Mouse (Mus musculus) macrophage (primary cell): Measurements from ENCODE around the gene Il18bp. TPM values are rescaled to one million over a fixed set of nuclear protein-coding genes. Genes with fewer than 3 reads are reported as not detected.
"Not testable (repeated sequence)": the region's sequence is repeated elsewhere in the genome, so short reads cannot be mapped to it uniquely, and the experiment has no call there.

Experiments
- H3K27ac ChIP-seq: fragments of 350-480 bp; formaldehyde crosslinking; 2 replicates; pipeline ENCODE4 v1.9.0; 2021
- H3K36me3 ChIP-seq: fragments of 350-480 bp; formaldehyde crosslinking; 2 replicates; pipeline ENCODE4 v1.9.0; 2021; ENCODE audit errors: inconsistent target
- H3K4me3 ChIP-seq: fragments of 350-480 bp; formaldehyde crosslinking; 2 replicates; pipeline ENCODE4 v1.9.0; 2021; ENCODE audit errors: inconsistent target
- H3K79me2 ChIP-seq: fragments of 350-480 bp; formaldehyde crosslinking; 2 replicates; pipeline ENCODE4 v1.9.0; 2021; ENCODE audit errors: inconsistent target
- WGBS: methylation state at CpG from one replicate; pipeline ENCODE4 v1.1.7; 2026; ENCODE audit warnings: inconsistent platforms; ENCODE audit not compliant: missing documents; 5-methylcytosine and 5-hydroxymethylcytosine counted together
- polyA plus RNA-seq: library from polyadenylated mRNA; stranded (reverse); fragments of 250-400 nt; gene quantifications from 3 replicates; pipeline ENCODE4 v1.2.4, GENCODE M21; 2018; ENCODE audit warnings: inconsistent platforms
- total RNA-seq, 78 experiments: library from RNA; depleted of rRNA; stranded (reverse); fragments of 250-400 nt; gene quantifications; 1 replicate in 9 of 78; 2 replicates in 24 of 78; 3 replicates in 43 of 78; 4 replicates in 2 of 78; pipeline ENCODE4 v1.2.4; 2018; ENCODE audit warnings: inconsistent platforms in 56 of 78

The Il18bp gene
- total RNA-seq (2018; cell fraction: chromatin; rRNA removed), result 100 to 1,000 TPM in 14 of 26 experiments, 10 to 100 TPM in 12; 30.6 to 291 (median 103) TPM
- total RNA-seq (2018; cell fraction: cytosol; rRNA removed), result 100 to 1,000 TPM in 13 of 26 experiments, 10 to 100 TPM in 13; 46.8 to 451 (median 169) TPM
- 100 to 1,000 TPM in 14 of 26 experiments, 10 to 100 TPM in 12; 47.1 to 360 (median 164) TPM for total RNA-seq (2018; cell fraction: nucleus; rRNA removed)
- polyA plus RNA-seq, result 56.7 to 120 TPM (median 96.3 TPM) in 3 replicates

DNA sequence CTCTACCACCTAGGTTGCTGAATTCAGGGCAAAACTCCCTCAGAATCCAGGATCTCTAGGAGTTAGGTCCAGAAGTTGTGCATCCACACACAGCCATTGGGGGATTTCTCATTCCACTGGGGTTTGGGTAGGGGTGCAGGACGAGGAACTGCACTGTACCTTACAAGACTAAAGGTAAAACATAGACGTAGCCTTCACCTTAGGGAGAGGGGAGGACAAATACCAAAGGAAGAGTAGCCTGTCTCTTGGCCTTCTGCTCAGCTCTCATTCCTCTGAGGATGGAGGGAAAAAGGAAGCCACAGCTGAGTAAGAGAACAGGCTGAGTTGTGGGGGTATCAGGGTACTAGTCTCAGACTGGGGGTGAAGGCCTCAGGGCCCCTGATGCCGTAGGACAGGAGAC, at the start of gene Il18bp:
Gene Il18bp (minus strand): TSS at position 101 of the 400 bp plus-strand sequence.
- Histone ChIP-seq H3K4me3 (peak within 1 kb of the TSS; percentile 24), H3K36me3 (peaks cover 26% of the 10 kb centered on the region), H3K79me2 (peaks cover 22% of the 10 kb centered on the region; the same call in 1 of the 2 replicates), H3K27ac (peak within 1 kb of the TSS; percentile 73)
- WGBS, result 100% methylated on average over 1 of the region's 3 CpGs

DNA sequence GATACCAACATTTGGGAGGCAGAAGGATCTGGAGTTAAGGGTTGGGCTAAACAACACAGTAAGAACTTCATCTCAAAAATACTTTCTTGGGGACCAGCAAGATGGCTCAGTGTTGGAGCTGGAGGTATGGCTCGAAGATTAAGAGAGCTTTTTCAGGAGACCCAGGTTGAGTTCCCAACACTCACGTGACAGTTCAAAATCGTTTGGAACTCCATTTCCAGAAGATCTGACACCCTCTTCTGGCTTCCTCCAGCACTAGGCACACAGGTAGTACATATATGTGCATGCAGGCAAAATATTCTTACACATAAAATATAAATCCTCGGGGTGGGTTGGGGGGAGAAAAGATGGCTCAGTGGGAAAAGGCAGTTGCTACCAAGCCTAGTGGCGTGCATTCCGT, 47.9 kb upstream of the Il18bp start:
- Histone ChIP-seq H3K27ac (peak overlapping the region; percentile 78; the same call in 1 of the 2 replicates), H3K4me3 (peak overlapping the region; percentile 86), H3K79me2 (peaks cover 46% of the 10 kb centered on the region), H3K36me3 (no peaks in the 10 kb centered on the region)
- 71% methylated on average over 6 of the region's 6 CpGs for WGBS

- 2% methylated on average over 56 of the region's 56 CpGs for WGBS
- peaks cover 57% of the 10 kb centered on the region for H3K79me2 ChIP-seq
- no peaks in the 10 kb centered on the region for H3K36me3 ChIP-seq
- peak within 1 kb of the TSS; percentile 78 for H3K27ac ChIP-seq
- peak within 1 kb of the TSS; percentile 86 for H3K4me3 ChIP-seq
Measured at GRCm38 (mm10) chr7:102065046-102065891, 46.8 kb upstream of the Il18bp start, which contains the start of the genes Rnf121, Xndc1 and Xntrpc. Gene Rnf121 (minus strand): TSS chr7:102065469. Gene Xndc1 (plus strand): TSS chr7:102065511. Gene Xntrpc (plus strand): TSS chr7:102065713.

- 4% methylated on average over 9 of the region's 9 CpGs for WGBS
- Histone ChIP-seq H3K27ac (peak overlapping the region; percentile 78), H3K79me2 (peaks cover 63% of the 10 kb centered on the region), H3K36me3 (0 out of 2 replicates have a peak, but pooled peaks cover 1% of the 10 kb centered on the region), H3K4me3 (peak overlapping the region; percentile 86)
Measured at GRCm38 (mm10) chr7:102064655-102065045, 46.2 kb upstream of the Il18bp start.

DNA sequence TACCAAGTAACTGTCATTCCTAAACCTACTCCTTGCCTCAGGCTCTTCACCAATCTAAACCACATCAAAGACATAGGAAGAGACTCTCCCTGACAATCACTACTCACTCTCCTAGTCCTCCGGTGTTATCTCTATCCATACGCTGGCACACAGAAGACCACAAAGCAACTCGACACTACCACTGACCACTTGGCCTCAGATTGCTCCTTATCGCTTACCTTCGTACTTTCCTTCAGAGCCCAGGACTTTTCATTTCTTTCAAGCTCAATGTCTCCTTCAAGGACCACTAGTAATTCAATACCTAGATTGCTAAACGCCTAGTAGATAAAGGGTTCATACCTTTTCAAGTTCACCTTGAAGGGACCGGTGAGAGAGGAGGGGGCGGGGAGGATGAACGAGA, 45.4 kb upstream of the Il18bp start:
- H3K36me3 ChIP-seq, result 0 out of 2 replicates have a peak, but pooled peaks cover 7% of the 10 kb centered on the region
- WGBS, result 85% methylated on average over 9 of the region's 9 CpGs
- H3K27ac ChIP-seq, result no peak overlapping the region
- peaks cover 71% of the 10 kb centered on the region for H3K79me2 ChIP-seq
- H3K4me3 ChIP-seq, result no peak overlapping the region; the same call in 1 of the 2 replicates

- Histone ChIP-seq H3K27ac (no peak overlapping the region), H3K4me3 (no peak overlapping the region), H3K36me3 (0 out of 2 replicates have a peak, but pooled peaks cover 7% of the 10 kb centered on the region), H3K79me2 (peaks cover 77% of the 10 kb centered on the region)
- 90% methylated on average over 1 of the region's 1 CpGs for WGBS
Measured at GRCm38 (mm10) chr7:102062203-102062602, 43.7 kb upstream of the Il18bp start.

DNA sequence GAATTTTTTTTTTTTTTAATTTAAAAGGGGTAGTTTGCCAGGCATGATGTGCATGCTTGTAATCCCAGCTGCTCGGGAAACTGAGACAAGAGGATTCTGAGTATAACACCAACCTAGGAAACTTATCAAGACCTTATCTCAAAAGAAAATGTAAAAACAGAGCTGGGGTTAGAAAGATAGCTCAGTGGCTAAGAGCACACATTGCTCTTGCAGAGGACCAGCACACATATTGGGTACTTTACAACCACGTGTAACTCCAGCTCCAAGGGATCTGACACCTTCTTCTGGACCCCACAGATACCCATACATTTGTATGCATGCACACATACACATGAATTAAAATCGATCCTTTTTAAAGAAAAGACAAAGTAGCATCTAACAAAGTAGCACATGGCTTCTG, 42.9 kb upstream of the Il18bp start:
- H3K27ac ChIP-seq, result no peak overlapping the region
- H3K4me3 ChIP-seq, result no peak overlapping the region
- WGBS, result 97% methylated on average over 3 of the region's 3 CpGs
- peaks cover 70% of the 10 kb centered on the region for H3K79me2 ChIP-seq
- H3K36me3 ChIP-seq, result 0 out of 2 replicates have a peak, but pooled peaks cover 7% of the 10 kb centered on the region

- H3K4me3 ChIP-seq, H3K27ac ChIP-seq, H3K36me3 ChIP-seq: not testable (repeated sequence)
- H3K79me2 ChIP-seq, result peaks cover 48% of the 10 kb centered on the region; the same call in 1 of the 2 replicates
Measured at GRCm38 (mm10) chr7:102048524-102048923, 30.0 kb upstream of the Il18bp start.

- Histone ChIP-seq H3K36me3 (peaks cover 23% of the 10 kb centered on the region), H3K27ac (no peak overlapping the region), H3K79me2 (peaks cover 31% of the 10 kb centered on the region; the same call in 1 of the 2 replicates), H3K4me3 (no peak overlapping the region)
- WGBS, result 36% methylated on average over 2 of the region's 2 CpGs
Measured at GRCm38 (mm10) chr7:102042314-102042713, 23.8 kb upstream of the Il18bp start.

DNA sequence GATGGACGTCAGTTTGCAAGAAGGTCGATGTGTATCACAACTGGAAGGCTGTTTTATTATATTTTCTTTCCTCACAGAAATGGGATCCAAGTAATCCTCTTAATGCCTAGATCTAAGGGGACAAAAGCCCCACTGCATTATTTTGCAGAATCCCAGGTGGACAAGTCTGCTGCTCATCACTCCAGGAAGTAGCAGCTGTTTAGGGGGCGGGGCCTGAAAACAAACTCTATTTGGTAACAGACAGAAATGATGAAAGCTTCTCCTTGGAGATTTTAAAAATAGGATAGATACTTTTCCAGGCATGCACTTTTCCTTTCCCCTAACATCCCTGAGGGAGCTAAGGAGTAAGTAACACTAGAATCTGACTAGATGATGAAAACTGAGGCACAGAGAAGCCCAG, 18.8 kb upstream of the Il18bp start:
- H3K79me2 ChIP-seq, result no peaks in the 10 kb centered on the region
- 100% methylated on average over 3 of the region's 3 CpGs for WGBS
- H3K4me3 ChIP-seq, result no peak overlapping the region
- no peak overlapping the region for H3K27ac ChIP-seq
- H3K36me3 ChIP-seq, result peaks cover 30% of the 10 kb centered on the region

DNA sequence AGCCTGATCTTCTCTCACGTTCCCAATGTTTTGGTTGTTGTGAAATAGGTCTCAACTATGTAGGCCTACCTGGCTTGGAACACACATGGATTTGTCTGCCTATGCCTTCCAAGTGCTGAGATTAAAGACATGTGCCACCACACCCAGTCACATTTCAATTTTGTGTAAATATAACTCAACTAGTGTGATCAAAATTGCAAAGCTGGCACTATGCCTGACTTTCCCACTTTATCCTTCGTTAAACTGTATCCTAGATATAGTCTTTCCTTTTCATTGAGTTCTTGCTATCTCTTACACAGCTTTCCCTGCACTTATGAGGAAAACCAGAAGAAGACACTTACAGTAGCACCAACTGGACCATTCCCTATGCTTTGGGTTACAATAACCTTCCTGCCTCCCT, 17.0 kb upstream of the Il18bp start:
- WGBS, result 95% methylated on average over 2 of the region's 2 CpGs
- peaks cover 30% of the 10 kb centered on the region for H3K36me3 ChIP-seq
- H3K79me2 ChIP-seq, result no peaks in the 10 kb centered on the region
- no peak overlapping the region for H3K27ac ChIP-seq
- no peak overlapping the region for H3K4me3 ChIP-seq

- no peak overlapping the region for H3K4me3 ChIP-seq
- WGBS, result 100% methylated on average over 1 of the region's 1 CpGs
- H3K79me2 ChIP-seq, result no peaks in the 10 kb centered on the region
- no peak overlapping the region for H3K27ac ChIP-seq
- peaks cover 29% of the 10 kb centered on the region for H3K36me3 ChIP-seq
Measured at GRCm38 (mm10) chr7:102034904-102035303, 16.4 kb upstream of the Il18bp start.

GRCm38 (mm10) chr7:102025187-102026119, 7.0 kb upstream of the Il18bp start:
- H3K4me3 ChIP-seq, result no peak overlapping the region
- H3K27ac ChIP-seq, result peak overlapping the region; percentile 79
- 26% methylated on average over 2 of the region's 2 CpGs for WGBS
- H3K79me2 ChIP-seq, result no peaks in the 10 kb centered on the region
- peaks cover 4% of the 10 kb centered on the region; the same call in 1 of the 2 replicates for H3K36me3 ChIP-seq

DNA sequence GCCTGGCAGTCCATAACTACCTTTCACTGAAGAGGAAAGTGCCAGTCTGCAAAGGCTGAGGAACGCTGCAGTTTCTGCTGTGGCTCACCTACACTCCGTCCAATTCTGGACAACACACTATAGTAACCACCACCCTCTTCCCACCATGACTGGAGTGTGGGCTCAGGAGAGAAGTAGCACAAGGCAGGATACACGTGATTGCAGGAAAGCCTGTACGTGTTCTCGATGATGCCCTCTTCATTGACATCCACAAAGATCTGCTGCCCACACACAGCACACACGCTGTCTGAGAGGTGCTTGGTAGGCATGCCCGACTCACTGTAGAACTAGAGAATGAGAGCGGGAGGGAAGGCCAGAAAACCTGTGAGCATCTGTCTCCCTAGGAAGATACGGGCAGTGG, 5.3 kb upstream of the Il18bp start:
- 97% methylated on average over 9 of the region's 9 CpGs for WGBS
- Histone ChIP-seq H3K36me3 (peaks cover 2% of the 10 kb centered on the region; the same call in 1 of the 2 replicates), H3K79me2 (no peaks in the 10 kb centered on the region; the same call in 1 of the 2 replicates), H3K27ac (no peak overlapping the region), H3K4me3 (no peak overlapping the region)
